Mouse (Mus musculus): Measurements from ENCODE around the gene Hvcn1. TPM values are rescaled to one million over a fixed set of nuclear protein-coding genes. Genes with fewer than 3 reads are reported as not detected.
"Not testable (repeated sequence)": the region's sequence is repeated elsewhere in the genome, so short reads cannot be mapped to it uniquely, and the experiment has no call there.

The Hvcn1 gene
- 3.6 and 6.0 TPM in 2 replicates for polyA plus RNA-seq (2012; rRNA removed)

DNA sequence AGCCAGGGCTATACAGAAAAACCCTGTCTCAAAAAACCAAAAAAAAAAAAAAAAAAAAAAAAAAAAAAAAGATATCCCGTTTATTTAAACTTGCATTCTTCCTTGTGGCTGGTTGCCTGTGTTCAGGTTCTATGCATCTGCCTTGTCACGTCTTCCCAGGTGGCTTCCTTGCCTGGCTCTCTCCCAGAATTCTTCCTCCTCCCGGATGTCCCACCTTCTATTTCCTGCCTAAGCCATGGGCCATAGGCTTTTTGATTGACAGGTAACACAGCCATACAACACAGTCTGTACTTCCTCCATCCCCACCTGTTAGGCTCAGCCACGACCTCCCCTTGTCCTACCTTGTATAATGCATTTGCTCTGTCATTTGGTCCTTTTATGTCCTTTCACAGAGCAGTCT is at the start of gene Hvcn1:
Gene Hvcn1 (plus strand): TSS at position 330 of the 400 bp plus-strand sequence.
- no peak for DNase-seq (ENCODE audit: low spot score)

DNA sequence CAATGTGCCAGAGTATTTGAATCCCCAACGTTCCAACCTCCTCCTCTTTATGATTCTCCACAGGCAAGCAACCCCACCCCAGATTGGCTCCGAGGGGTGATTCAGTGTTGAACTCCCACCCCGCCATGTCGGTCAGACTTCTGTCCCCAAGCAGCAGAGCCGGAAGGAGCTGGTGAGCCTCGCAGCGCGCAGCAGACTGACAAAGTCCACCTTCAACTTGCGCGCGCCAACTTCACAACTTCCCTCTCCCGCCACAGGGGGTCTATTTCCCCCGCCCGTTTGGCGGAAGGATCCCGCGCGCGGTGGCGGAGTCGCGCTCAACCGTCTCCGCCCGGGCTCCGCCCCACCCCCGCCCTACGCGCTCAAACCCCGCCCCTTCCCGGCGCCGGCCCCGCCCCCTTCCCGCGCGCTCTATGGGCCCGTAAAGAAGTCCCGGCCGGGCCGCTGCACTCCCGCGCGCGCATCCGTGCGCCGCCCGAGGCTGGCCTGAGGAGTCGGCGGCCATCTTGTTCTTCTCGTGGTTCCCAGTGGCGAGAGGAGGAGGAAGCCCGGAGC is 48.7 kb upstream of the Hvcn1 start, which contains the start of gene Ppp1cc:
Gene Ppp1cc (plus strand): TSS at position 452 of the 555 bp plus-strand sequence.
- DNase-seq (ENCODE audit: low spot score) = peak; percentile 87

DNA sequence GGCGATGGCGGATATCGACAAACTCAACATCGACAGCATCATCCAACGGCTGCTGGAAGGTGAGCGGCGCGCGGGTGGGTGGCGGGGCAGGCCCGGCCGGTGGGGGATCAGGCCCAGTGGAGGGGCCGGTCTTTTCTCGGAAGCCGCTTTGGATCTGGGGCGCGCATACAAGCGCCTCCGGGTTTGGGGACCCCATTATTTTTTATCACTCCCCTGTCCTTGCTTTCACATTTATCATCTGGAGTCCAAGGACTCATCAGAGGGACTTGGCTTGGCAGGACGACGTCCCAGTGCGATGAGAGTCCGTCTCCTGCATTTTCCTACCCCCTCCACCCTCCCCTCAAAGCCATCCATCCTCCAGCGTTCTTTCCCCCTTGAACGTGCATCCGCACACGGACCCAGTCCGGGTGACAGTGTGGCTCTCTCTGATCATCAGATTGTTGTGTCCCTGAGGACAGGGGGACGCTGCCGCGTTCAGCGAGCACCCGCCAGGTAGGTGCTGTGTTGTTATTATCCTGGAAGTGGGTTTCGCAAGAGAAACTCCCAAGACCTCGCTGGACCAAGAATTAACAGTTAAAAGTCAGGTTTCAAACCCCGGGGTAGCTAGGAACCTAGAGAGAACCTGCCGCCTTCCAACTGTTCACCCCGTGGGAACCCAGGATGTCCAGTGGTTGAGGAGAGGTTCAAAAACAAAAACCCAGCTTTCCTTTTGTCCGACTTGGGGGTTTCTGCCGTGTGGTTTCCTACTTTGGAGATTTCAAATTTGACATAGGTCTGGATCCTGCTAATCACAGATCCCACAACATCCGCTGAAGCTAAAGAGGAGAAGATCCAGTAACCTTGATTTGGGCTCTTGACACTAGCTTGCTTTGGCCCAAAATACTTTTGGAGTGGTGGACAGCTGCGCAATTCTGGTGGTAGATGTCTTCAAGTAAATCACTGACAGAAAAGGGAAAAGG is 47.8 kb upstream of the Hvcn1 start:
- DNase-seq (ENCODE audit: low spot score) = no peak

DNA sequence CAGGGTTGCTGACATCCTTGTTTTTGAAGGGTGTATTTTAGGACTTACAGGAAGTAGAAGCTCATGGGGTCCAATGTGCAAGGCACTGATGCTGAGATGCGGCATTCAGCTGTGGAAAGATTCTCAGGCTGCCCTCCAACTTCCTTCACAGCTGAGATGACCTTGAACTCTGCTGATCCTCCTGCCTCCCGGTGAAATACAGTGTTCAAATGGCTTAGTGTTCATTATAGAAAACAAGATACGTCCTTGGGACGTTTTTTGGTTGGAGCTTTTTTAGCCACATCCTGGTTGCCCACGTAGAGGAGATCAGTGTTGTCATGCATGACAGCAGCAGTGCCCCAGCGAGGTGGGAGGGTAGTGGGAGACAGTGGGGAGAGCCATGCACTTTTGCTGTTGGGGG is 43.4 kb upstream of the Hvcn1 start:
- DNase-seq (ENCODE audit: low spot score) = no peak

DNA sequence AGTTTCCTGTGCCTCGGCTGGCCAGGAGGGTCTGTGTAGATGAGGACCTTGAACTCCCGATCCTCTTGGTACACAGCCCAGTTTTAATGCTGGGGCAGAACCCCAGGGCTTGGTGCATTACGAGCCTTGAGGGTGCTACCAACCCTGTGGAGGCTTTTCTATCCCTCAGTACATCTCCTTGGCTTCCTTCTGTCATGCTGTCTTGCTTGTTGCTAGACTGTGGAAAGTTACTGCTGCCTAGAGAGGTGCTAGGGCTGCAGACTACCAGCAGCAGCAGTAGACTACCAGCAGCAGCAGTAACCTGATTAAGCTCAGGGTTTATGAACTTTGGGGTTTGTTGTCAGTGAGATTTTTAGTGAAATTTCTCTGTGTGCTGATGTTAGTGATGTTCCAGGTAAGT is 42.6 kb upstream of the Hvcn1 start:
- DNase-seq (ENCODE audit: low spot score) = no peak

DNA sequence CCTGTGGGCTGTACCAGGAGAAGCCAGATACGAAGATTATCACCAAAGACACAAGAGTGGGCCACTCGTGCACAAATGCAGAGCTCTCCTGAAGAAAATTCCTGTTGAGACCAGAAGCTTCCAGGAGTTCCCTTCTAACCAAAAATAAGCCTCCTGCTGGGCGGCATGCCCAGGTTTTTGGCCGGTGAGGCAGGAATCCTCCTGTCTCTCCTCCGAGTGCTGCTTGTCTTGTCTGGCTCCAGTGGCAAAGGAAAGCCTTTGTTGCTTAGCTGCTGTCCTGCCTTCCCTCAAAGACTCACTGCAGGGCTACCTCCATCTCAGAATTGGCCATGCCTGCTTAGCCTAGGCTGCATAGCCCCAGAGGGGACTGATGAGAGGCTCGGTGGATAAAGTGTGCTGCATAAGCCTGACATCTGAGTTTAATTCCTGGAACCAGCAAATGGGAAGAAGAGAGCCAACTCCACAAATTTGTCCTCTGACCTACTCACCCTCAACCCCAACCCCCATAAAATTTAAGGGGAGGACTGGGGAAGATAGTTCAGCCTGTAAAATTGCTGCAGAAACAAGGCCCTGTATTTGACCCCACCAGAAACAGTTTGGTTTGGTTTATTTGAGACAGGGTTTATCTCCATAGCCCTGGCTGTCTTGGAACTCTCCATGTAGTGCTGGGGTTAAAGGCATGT is 41.2 kb upstream of the Hvcn1 start:
- no peak for DNase-seq (ENCODE audit: low spot score)

DNA sequence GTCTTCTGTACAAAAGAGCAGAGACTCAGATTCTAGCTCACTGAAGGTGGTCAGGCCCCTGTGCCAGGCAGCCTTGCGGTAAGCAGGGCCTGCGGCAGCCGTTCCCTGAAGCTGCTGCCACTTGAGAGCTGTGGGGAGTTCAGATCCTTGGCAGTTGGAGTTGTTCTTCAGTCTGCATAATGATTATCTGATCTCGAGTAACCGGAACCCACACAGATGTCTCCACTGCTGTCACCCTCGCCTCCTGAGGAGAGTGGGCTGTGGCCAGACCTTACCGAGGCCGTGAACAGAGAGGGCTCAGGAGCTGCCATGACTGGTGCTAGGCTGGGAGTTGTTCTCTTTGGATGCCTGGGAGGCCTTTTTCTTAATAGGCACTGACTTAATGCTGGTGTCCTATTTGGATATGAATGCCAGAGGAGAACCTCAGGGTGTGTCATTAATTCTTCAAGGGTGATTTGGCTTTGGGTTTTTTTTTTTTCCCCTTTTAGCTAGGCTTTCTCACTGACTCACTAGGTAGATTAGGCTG is 39.9 kb upstream of the Hvcn1 start:
- DNase-seq (ENCODE audit: low spot score) = no peak

DNA sequence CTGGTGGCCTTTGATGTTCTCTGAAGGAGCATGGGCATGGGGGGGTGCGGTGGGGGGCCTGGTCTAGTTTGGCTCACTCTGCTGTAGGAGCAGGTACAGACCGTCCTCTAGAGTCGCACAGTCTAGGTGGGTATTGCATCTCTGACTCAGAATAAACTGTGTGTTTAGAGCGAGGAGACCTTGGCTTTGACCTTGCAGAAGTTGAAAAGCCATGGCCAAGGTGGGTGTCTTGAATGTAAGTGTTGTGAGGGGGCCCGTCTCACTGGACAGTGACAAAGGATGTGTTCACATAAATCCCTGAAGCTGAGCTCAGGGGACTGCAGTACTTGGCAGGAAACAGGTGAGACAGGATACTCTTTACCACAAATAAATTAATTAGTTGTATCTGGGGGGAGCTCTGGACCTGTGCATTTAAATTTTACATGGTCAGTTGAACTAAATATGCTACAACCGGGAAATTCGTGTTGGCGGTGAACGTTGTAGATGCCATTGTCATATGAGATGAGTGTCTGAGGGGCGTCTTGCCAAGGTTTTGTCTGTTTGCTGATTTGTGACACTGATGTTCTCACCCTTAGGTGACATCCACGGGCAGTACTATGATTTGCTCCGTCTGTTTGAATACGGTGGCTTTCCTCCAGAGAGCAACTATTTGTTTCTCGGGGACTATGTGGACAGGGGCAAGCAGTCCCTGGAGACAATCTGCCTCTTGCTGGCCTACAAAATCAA is 38.1 kb upstream of the Hvcn1 start:
- DNase-seq (ENCODE audit: low spot score) = no peak

DNA sequence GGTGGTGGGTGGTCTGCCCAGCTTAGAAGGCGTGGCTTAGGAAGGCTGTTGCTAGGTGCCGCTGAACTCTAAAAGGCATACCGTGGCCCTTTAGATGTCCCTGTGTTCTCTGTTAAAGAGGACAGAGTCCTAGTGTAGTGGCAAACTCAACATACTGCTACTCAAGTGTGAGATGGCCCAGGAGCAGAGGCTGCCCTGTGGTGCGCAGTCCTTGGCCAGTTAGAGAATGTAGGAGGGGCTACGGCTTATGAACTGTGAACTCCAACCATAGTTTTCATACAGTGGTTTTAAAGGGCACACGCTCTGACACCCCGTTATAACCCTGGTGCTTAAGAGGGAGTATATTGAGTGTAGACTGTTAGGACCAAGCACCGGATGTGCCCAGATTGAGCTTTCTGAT is 35.5 kb upstream of the Hvcn1 start:
- DNase-seq (ENCODE audit: low spot score) = no peak

DNA sequence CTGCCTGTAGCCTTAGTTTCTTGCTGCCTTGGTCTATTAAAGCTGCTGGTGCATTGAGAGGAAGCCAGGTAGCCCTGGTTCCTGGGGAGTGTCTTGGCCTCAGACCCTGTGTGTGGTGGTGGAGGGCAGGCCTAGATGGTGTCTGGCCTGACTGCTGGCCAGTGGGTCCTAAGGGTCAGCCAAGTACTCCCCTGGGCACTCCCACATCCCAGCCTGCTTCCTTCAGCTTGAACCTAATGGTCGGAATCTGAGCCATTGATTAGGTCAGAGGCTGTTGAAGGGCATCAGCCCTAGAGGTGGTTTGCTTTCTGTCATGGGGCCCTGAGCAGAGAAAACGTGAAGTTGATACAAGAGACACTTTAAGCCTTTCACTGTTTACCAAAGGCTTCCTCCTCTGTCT is 31.2 kb upstream of the Hvcn1 start:
- DNase-seq (ENCODE audit: low spot score) = no peak

DNA sequence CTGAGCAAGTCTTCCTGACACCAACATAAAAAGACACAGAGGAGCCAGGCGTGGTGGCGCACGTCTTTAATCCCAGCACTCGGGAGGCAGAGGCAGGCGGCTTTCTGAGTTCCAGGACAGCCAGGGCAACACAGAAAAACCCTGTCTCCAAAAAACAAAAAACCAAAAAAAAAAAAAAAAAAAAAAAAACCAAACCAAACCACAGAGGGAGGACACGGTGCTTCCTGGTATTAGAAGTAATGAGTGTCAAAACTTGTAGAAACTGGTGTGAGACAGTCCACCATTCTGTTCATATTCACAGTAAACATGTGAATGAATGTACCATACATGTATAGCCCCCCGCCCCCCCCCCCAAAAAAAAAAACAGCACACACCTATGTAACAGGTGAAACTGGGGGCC is 30.6 kb upstream of the Hvcn1 start:
- DNase-seq (ENCODE audit: low spot score) = no peak

DNA sequence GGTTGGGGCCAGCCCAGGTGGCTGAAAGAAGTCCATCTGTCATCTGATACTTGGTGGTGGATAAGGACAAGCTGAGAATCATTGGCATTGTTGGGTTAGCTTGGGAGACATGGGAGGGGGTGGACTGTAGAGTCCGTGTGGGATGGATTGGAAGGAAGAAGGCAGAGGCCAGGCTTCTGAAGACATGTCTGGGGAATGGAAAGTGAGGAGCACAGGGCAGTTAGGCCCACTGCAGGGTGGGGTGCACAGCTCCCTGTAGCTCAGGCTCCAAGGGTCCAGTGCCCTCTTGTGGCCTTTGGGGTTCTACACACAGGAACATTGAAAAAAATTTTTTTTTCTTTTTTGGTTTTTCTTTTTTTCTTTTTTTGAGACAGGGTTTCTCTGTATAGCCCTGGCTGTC is 30.2 kb upstream of the Hvcn1 start:
- no peak for DNase-seq (ENCODE audit: low spot score)

DNA sequence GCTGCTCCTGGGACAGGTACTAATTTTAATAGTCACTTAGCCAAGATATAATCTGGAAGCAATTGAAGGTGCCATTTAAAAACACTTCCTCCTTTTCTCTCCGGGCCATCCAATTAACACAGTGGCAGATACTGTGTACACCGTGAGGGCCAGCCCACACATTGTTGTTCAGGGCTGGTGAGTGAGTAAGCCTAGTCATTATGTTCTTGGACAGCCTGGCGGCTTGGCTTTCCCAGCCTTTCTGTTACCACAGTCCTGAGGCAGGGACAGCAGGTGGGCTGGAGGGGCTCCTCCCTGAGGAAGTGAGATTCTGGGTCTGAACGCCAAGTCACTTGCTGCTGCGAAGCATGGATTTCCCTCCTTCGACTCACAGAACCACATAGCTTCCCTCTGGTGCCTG is 26.9 kb upstream of the Hvcn1 start:
- no peak for DNase-seq (ENCODE audit: low spot score)

DNA sequence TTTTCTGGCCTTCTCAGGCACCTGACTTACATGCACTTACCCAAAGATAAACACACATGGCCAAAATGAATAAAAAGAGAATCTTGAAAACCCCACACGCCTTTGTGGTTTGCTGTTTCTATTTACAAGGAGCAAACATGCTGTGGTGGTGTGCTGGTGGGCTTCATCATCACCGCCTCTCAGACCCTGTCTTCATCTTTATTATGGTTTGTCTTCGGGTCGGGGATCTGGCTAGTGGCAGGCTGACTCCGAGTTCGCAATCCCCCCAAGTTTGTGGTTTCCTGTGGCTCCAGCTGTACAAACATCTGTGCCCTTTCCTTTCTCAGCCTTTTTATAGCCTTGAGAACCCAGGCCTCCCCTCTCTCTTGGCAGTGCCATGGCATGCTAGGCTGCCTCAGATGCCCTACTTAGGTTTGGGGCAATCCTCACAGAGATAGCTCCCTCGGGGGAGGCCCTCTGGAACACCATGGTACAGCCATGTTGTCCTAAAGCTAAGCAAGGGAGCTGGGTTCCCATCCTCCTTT is 22.3 kb upstream of the Hvcn1 start:
- no peak for DNase-seq (ENCODE audit: low spot score)

DNA sequence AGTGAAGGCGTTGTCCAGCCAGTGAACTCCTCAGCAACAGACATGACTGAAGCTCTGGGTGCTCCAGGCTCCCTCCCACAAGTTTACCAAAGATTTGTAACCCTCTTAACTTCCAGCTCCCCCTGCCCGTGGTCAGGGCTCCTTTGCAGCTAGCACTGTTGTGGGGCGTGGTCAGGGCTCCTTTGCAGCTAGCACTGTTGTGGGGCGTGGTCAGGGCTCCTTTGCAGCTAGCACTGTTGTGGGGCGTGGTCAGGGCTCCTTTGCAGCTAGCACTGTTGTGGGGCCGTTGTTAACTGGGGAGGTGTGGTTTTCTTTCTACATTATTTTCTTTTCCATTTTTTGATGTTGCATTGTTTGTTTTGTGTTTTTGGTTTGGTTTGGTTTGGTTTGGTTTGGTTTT is 21.7 kb upstream of the Hvcn1 start:
- DNase-seq (ENCODE audit: low spot score) = not testable (repeated sequence)

DNA sequence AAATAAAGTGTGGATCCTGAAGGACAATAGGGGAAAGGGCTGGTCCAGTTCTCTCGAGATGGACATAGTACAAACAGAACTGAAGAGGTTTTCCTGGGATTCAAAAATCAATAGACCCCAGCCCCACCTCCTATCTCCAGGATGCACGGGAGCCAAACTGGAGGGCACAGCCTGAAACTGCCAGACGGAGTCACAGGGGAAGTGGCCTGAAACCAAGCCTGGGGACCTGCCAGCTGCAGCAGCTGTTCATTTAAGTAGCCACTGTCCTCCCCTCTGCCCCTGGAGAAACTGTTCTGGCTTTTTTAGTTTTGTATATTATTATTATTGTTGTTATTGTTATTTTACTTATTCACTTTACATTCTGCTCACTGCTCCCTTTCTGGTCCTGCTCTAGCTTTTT is 17.5 kb upstream of the Hvcn1 start:
- no peak for DNase-seq (ENCODE audit: low spot score)

DNA sequence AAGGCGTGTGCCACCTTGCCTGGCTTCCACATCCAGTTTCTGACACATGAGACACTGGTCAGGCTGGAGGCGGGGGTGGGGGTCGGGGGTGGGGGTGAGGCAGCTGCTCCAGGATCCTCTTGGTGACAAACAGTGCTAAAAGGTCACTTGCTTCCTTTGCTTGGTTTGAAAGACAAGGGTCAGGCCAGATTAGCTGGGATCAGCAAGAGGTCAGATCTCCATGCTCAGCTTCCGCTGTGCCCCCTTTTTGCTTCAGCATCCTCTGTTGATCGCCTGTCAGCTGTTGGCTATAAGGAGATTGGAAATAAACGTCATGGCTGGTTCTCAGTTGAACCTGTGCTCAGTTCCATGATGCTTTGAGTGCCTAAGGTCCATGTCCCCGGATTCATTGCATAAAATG is 16.1 kb upstream of the Hvcn1 start:
- DNase-seq (ENCODE audit: low spot score) = no peak

DNA sequence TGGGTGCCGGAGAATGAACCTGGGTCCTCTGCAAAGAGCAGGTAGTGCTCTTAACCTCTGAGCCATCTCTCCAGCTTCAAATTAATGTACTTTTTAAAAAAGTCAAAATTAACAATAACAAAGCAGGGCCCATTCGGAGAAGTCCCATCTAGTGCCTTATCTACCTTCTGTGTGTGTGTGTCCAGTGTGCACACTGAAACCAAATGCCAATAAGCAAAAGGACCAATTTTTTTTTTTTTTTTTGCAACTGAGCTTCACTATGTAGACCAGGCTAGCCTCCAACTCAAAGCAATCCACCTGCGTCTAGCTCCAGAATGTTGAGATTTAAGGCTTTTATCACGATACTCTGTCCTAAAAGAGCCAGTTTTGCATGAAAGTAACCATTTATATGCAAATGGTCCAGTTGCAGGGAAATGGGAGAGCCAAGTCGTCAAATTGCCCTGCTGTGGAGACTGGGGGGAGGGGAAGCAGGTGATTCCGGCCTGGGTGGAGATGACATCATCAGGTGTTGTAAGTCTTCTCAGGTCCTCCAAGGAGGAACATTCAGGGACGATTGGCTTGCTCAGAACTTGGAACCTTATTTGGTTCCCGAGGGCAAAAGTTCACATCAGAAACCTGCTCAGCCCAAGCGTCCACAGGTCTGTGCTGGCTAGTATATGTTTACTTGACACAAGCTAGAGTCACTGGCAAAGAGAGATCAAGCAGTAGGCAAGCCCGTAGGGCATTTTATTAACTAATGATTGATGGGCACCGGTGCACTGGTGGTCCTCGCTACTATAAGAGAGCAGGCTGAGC is 15.1 kb upstream of the Hvcn1 start:
- no peak for DNase-seq (ENCODE audit: low spot score)

DNA sequence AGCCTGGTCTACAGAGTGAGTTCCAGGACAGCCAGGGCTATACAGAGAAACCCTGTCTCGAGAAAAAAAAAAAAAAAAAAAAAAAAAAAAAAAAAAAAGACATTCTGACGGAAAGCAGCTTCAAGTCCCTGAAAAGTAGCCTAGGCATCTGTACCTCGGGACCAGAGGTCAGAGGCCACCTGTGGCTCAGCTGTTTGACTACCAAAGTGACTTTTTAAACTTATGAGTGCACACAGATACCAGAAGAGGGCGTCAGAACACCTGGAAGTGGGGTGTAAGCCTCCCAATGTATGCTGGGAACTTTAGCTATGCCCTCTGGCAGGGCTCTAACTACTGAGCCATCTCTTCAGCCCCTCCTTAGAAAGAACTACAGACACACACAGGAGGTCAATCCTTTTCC is 14.3 kb upstream of the Hvcn1 start:
- DNase-seq (ENCODE audit: low spot score) = no peak

DNA sequence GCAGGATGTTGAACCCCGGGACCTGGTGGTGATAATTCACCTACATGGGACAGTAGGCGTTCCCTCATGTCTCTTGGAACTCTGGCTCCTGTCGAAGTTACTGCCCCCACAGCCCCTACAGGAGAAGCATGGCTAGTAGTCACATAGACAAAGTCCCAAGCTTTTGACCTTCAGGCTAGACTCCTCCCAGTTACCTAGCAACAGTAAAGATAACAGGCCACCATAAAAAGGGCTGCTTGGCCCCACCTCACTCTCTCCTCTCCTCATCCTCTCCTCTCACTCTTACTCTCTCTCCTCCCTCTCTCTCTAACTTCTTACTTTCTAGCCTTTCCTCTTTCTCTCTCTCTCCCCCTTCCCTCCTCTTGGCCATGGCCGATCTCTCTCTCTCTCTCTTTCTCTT is 5.7 kb upstream of the Hvcn1 start:
- DNase-seq (ENCODE audit: low spot score) = no peak

DNA sequence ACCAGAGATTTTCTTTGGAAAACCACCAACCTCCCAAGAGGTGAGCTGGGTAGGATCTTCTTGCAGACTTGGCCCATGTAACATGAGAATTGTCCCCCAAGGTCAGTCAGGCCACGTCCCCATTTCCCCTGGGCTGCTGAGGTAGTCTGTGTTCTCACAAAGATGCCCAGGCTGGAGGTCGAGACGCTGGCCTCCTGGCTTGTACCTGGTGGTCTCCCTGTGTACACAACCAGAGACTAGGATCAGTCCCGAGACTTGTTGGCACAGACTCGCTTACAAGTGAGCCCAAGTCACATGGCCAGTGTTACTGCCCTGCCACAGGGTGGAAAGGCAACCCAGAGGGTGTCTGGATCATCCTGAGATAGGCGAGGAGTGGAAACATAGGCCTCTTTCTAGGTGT is 4.7 kb upstream of the Hvcn1 start:
- no peak for DNase-seq (ENCODE audit: low spot score)

All from urinary bladder, adult 2 months (tissue).